Mouse (Mus musculus): ENCODE data around the gene Fkbpl.

Fkbpl gene

DNA sequence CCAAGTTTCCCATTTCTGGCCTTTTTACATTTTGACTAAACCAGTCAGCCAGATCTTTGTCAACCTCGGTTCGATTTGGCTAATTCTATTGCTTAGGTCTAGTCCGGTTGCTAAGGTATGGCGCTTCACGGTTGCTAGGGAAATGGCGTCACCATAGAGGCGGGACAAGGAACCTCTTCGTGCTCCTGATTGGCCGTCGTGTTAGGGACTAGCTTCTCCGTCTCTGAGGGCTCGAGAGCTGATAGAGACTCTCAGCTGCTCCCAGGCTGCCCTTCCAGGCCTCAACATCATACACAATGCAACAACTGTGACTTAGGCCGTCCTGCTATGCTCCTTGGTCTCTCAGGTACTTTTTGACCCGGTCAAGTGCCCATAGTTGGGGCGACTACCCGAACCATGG, at the start of gene Fkbpl:
Gene Fkbpl (plus strand): TSS at position 157 of the 400 bp plus-strand sequence.
- peak; percentile 89 for DNase-seq

DNA sequence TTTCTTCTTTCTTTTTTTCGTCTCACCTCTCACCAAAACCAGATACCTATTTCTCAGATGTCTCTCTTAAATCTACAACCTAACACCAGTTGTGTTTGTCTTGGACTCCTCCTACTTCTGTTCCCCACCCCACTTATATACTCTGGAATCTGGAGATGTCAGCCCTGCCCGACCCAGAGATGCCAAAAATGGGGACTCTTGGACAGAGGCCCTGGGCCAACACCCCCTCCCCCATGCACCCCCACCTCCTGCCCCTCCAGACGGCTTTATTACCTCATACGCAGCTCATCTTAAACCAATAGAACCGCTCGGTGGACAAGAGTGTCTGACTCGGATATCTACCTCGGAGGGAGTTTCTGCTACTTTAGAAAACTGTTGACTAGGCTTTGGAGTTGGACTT, 48.5 kb upstream of the Fkbpl start:
- no peak for DNase-seq

DNA sequence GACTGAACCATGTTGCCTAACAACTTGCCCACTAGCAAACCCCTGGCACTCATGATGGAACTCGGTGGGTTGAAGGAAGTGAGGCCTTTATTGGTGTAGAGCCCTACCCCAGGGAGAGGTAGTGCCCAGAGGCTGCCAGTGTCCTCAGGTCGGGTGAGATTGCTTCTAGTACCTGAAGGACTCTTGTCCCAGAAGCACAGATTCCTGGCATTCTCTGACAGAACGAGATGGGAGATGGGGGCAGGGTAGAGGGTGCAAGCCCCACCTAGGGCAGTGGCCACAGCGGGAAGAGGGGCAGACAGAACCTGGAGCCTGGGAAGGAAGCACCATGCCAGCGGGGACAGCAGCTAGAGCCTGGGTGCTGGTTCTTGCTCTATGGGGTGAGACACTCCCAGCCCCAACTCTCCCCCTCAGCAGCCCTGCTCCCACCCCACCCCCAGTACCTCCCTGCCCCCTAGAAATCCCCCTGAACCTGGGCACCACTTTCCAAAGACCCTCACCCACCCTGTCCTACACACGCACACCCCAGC, 46.9 kb upstream of the Fkbpl start, which contains the start of gene Ager:
Gene Ager (plus strand): TSS at position 297 of the 530 bp plus-strand sequence.
- no peak for DNase-seq

GRCm38 (mm10) chr17:34599891-34600290, 44.7 kb upstream of the Fkbpl start:
- no peak for DNase-seq

GRCm38 (mm10) chr17:34601796-34602195, 42.8 kb upstream of the Fkbpl start:
- no peak for DNase-seq

GRCm38 (mm10) chr17:34603375-34604060, 41.0 kb upstream of the Fkbpl start, which contains the start of gene Rnf5:
Gene Rnf5, minus strand, starts transcription at chr17:34603690.
- DNase-seq, result peak; percentile 96

- DNase-seq, result peak; percentile 99
Measured at GRCm38 (mm10) chr17:34604061-34604508, 40.5 kb upstream of the Fkbpl start, which contains the start of gene Agpat1. Gene Agpat1, plus strand, starts transcription at chr17:34604262.

GRCm38 (mm10) chr17:34604511-34605237, 39.9 kb upstream of the Fkbpl start:
- DNase-seq, result no peak

- DNase-seq, result peak; percentile 96
Measured at GRCm38 (mm10) chr17:34605609-34606008, 39.0 kb upstream of the Fkbpl start.

DNA sequence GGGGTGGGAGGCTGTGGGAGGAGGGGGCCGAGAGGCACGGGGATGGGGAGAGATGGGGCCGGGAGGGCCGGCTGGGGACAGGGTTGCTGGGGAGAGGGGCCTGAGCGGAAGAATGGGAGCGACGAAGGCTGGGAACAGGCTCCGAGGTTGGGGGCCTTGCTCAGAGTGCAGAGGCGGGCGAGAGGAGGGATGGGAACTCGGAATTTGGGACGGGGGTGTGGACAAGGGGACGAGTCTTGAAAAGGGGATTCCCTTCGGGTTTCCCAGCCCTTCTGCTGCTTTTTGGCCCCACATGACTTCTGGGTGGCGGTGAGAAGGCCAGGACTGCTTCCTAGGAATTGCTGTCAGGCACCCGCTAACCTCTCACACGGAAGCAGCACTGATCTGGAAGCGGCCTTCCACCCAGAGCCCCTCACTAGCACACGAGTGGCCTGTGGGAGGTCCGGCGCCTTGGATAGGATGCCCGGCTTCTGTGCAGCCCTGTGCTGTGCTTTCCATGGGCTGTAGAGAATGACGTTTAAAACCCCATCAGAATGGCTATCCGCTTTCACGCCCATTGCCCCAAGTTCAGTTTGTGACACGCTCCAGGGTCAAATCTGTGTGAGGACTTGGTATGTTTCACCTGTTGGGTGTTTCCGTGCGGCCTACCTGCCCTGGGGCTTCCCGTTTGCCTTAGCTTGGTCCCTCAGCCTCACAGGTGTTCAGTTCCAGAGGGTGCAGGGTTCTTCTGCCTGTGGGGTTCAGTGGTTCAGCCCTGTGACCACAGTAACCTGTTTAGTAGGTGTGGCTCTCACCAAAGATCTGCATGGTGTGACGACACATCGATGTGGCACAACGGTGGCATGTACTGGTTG, 38.2 kb upstream of the Fkbpl start:
- peak; percentile 39 for DNase-seq

DNA sequence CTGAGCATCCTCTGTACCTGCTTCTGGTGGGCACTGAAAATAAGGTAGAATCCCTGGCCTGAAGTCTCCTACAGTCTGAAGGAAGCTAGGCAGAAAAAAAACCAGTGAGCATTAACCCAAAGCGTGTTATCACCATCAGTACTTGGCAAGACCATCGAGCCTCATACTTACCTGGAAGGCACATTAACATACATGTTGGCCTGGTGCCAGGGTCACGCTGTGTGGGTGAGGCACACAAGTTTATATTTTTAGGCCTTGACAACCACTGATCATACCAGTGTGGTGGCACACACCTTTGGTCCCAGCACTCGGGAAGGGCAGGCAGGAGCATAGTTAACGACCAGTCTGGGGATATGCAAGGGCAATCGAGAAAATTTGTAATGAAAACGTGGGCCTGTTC, 36.6 kb upstream of the Fkbpl start:
- no peak for DNase-seq

- DNase-seq, result no peak
Measured at GRCm38 (mm10) chr17:34611050-34611449, 33.5 kb upstream of the Fkbpl start.

- DNase-seq, result peak; percentile 36
Measured at GRCm38 (mm10) chr17:34613054-34613645, 31.4 kb upstream of the Fkbpl start.

DNA sequence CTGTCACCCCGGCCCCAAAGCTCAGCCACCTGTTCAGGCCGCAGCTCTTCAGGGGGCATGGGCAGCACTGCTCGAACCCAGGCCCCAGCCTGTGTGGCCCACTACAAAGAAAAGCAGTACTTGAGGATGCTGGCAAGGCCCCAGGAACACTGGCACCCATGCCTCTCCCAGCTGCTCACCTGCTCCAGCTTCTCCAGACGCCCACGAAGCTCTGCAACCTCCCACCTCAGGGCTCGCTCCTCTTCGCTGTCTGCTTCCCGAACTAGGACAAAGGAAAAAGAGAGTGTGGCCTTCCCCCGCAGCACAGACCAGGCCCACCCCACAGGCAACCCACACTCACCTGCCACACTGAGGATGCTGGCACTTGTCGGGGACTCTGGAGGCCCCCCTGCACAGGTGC, 30.7 kb upstream of the Fkbpl start:
- no peak for DNase-seq

DNA sequence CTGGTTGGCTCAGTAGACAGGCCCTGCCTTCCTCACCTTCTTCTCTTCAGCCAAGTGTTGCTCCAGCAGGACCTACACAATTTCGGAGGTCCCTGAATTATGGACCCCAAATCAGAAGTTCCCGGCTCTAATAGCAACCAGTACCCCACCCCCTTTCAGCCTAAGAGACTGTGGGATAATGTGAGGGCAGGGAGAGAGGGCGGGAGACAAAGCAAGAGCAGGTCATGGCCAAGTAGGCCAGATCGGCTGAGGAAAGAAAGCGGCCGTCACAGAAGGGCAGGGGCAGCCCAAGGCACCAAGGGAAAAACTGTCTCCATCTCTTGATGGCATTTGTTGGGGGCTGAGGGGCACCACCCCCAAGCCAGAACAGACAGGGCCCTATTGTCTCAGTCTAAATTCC, 28.7 kb upstream of the Fkbpl start, which contains the start of gene Egfl8:
Gene Egfl8 (minus strand): TSS at position 101 of the 400 bp plus-strand sequence.
- DNase-seq, result no peak

- peak; percentile 82 for DNase-seq
Measured at GRCm38 (mm10) chr17:34618999-34619398, 25.6 kb upstream of the Fkbpl start.

GRCm38 (mm10) chr17:34621006-34621405, 23.6 kb upstream of the Fkbpl start:
- DNase-seq, result no peak

DNA sequence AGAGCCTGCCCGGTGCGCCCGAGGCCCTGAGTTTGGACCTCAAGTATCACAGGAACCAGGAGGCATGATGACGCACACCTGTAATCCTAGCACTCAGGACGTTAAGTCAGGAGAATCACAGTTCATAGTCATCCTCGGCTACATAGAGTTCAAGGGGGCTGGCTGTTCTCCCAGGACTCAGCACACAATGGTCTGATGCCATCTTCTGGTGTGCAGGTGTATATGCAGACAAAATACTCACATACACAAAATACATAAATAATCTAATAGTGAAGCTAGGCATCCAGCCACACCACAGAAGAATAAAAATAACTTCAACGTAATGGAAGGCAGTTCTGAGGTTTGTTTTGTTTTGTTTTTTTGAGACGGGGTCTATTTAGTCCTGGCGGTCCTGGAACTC, 21.4 kb upstream of the Fkbpl start:
- no peak for DNase-seq

DNA sequence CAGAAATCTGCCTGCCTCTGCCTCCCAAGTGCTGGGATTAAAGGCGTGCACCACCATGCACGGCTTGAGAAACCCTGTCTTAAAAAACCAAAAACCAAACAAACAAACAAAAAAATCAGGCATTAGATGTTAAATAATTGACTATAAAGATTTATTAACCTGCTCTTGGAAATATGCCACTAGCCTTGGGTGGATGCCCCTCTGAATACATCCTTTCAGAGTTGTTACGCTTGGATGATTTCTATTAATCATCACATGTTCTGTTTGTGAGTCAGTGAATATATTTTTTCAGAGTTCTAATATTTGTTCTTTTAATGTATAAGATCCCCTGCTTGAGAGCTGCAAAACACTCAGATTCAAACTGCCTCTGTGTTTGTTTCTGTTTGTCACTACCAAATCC, 19.6 kb upstream of the Fkbpl start:
- no peak for DNase-seq

GRCm38 (mm10) chr17:34626062-34626772, 18.3 kb upstream of the Fkbpl start:
- no peak for DNase-seq

DNA sequence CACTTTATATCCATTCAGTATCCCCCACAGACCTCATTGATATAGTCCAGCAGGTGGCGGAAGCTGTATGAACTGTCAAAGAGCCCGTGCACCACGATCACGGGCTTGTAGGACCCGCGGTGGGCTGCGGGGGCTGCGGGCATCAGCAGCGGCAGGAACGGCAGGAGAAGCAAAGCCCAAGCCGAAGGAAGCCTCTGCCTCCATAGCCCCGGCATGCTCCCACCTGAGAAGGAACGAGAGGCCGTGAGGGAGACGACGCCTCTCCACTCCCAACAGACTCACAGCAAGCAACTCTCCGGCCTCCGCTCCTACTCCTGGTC, 17.8 kb upstream of the Fkbpl start:
- peak; percentile 26 for DNase-seq
